Mouse (Mus musculus): ENCODE results near the gene Olfr1447. TPM values are rescaled to one million over a fixed set of nuclear protein-coding genes. Genes with fewer than 3 reads are reported as not detected.

The Olfr1447 gene
- total RNA-seq (2014; rRNA removed) (not detected in 2 replicates), polyA plus RNA-seq (2015; fragmentation: Nextera tagmentation; extraction: Ambion mirVana) (not detected in 2 replicates)

DNA sequence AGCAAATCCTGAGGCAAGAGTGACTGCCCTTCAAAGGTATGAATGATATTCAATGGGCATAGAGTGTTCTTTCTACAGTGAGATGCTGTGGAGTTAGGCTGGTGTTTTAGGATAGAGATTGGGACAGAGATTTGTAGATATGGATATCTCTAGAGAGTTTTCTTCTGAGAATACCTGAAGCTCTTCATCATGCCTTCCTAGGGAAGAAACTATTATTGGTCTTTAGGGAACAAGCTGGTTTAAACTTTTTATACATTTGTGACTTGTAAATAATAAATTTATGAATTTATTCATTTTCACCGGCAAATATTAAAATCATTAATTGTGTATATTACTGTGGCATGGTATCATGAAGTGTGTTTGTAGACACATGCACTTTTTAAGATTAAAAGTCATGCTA lies at the start of gene Olfr1447:
Olfr1447 (minus strand) TSS at position 101 of the 400 bp plus-strand sequence.
- Histone ChIP-seq H3K9ac (replicated peaks; ENCODE audit: low read length) (no peak within 1 kb of the TSS), H3K4me1 (ENCODE audit: insufficient read depth, low read length) (no peaks in the 10 kb centered on the region), H3K4me3 (ENCODE audit: low read length) (no peak within 1 kb of the TSS), H3K27ac (no peak within 1 kb of the TSS), H3K4me2 (ENCODE audit: low read depth, low read length) (no peak within 1 kb of the TSS), H3K27me3 (ENCODE audit: insufficient read depth, low read length) (no peaks in the 10 kb centered on the region), H3K9me3 (ENCODE audit: low read length) (no peaks in the 10 kb centered on the region), H3K36me3 (ENCODE audit: insufficient read depth, low read length) (no peaks in the 10 kb centered on the region)
- ATAC-seq (no peak), DNase-seq (ENCODE audit: low spot score) (no peak)
- 96% methylated on average over 1 of the region's 1 CpGs for WGBS
- TF ChIP-seq CTCF (IDR thresholded peaks at IDR 0.05; ENCODE audit: low read depth): no peak

DNA sequence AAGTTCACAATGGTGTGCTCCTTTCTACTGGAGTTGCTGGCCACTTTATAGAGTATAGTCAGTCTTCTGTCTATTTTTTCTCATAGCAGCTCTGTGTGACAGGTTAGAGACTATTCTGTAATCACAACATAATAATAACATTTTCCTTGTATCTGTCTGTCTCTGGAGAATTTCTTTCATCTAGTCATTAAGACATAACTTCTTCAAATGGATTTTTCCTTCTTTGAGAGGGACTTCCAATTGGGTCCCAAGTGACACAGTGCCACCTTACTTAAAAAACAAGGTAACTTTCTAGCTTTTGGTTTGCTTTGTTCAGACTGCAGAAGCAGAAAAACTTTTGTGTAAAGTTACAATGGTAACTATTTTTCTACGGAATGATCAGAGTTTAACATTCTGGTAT lies 46.4 kb upstream of the Olfr1447 start, which contains the start of gene Olfr1450:
Olfr1450 (plus strand) TSS at position 301 of the 400 bp plus-strand sequence.
- H3K27me3 ChIP-seq (ENCODE audit: insufficient read depth, low read length): no peaks in the 10 kb centered on the region
- DNase-seq (ENCODE audit: low spot score) (no peak), ATAC-seq (no peak)
- no peak within 1 kb of the TSS for H3K27ac ChIP-seq
- H3K9me3 ChIP-seq (ENCODE audit: low read length): no peaks in the 10 kb centered on the region
- H3K36me3 ChIP-seq (ENCODE audit: insufficient read depth, low read length): no peaks in the 10 kb centered on the region
- no peak within 1 kb of the TSS for H3K4me3 ChIP-seq (ENCODE audit: low read length)
- 93% methylated on average over 1 of the region's 1 CpGs for WGBS
- H3K4me1 ChIP-seq (ENCODE audit: insufficient read depth, low read length): no peaks in the 10 kb centered on the region
- no peak for TF ChIP-seq CTCF (IDR thresholded peaks at IDR 0.05; ENCODE audit: low read depth)
- H3K4me2 ChIP-seq (ENCODE audit: low read depth, low read length): no peak within 1 kb of the TSS
- no peak within 1 kb of the TSS for H3K9ac ChIP-seq (replicated peaks; ENCODE audit: low read length)

DNA sequence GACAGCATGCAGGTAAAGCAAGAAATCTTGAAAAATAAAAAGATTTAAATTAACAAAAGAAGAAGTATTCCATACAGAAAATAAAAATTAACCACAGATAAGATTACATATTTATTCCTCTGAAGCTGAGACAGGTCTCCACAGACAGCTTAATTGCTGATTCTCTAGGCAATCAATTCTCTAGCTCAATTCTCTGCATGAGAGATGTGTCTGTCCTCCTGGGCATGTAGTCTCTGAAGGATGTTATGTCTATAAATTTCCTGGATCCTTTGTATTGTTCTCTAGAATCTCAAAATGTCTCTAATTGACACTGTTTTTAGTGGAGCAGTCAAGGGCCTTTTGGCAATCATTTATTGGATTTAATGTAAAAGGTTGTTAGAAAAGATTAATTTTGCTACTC lies 27.0 kb upstream of the Olfr1447 start, which contains the start of gene Olfr1449:
Olfr1449 (plus strand) TSS at position 301 of the 400 bp plus-strand sequence.
- Histone ChIP-seq H3K9me3 (ENCODE audit: low read length) (no peaks in the 10 kb centered on the region), H3K36me3 (ENCODE audit: insufficient read depth, low read length) (no peaks in the 10 kb centered on the region), H3K4me3 (ENCODE audit: low read length) (no peak within 1 kb of the TSS), H3K9ac (replicated peaks; ENCODE audit: low read length) (no peak within 1 kb of the TSS), H3K27me3 (ENCODE audit: insufficient read depth, low read length) (no peaks in the 10 kb centered on the region), H3K4me1 (ENCODE audit: insufficient read depth, low read length) (no peaks in the 10 kb centered on the region), H3K4me2 (ENCODE audit: low read depth, low read length) (no peak within 1 kb of the TSS), H3K27ac (no peak within 1 kb of the TSS)
- no peak for TF ChIP-seq CTCF (IDR thresholded peaks at IDR 0.05; ENCODE audit: low read depth)
- ATAC-seq: no peak
- DNase-seq (ENCODE audit: low spot score): no peak

DNA sequence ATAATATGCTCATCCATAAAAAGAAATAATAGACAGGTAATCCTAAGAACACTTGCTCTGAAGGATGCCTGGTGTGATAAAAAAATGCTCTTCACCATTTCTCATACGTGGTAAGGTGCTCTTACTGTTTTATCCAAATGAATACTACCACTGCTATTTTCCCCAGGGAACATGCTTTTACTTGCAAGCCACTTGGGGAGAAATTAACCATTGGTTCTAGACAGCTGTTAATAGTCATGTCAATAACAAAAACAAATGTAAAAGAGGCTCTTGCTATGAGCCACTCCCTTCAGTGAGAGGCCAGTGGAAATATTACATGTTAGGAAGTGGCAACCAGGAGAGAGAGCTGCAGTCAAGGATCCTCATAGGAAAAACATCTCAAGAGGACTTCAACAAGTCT lies 20.8 kb upstream of the Olfr1447 start, which contains the start of gene Olfr1448:
Olfr1448 (minus strand) TSS at position 101 of the 400 bp plus-strand sequence.
- TF ChIP-seq CTCF (IDR thresholded peaks at IDR 0.05; ENCODE audit: low read depth): no peak
- no peaks in the 10 kb centered on the region for H3K27me3 ChIP-seq (ENCODE audit: insufficient read depth, low read length)
- no peak within 1 kb of the TSS for H3K27ac ChIP-seq
- H3K4me3 ChIP-seq (ENCODE audit: low read length): no peak within 1 kb of the TSS
- no peak within 1 kb of the TSS for H3K4me2 ChIP-seq (ENCODE audit: low read depth, low read length)
- H3K9ac ChIP-seq (replicated peaks; ENCODE audit: low read length): no peak within 1 kb of the TSS
- no peaks in the 10 kb centered on the region for H3K4me1 ChIP-seq (ENCODE audit: insufficient read depth, low read length)
- no peak for ATAC-seq
- no peak for DNase-seq (ENCODE audit: low spot score)
- 65% methylated on average over 1 of the region's 1 CpGs for WGBS
- H3K9me3 ChIP-seq (ENCODE audit: low read length): 0 out of 2 replicates have a peak, but pooled peaks cover 2% of the 10 kb centered on the region
- no peaks in the 10 kb centered on the region for H3K36me3 ChIP-seq (ENCODE audit: insufficient read depth, low read length)

DNA sequence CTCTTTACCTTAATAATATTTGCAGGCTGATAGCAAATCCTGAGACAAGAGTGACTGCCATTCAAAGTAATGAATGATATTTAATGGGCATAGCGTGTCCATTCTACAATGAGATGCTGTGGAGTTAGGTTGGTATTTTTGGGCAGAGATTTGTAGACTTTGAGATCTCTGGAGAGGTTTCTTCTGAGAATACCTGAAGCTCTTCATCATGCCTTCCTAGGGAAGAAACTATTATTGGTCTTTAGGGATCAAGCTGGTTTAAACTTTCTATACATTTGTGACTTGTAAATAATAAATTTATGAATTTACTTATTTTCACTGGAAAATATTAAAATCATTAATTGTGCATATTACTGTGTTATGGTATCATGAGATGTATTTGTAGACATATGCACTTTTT lies 10.1 kb downstream of the Olfr1447 start, which contains the start of gene Olfr1446:
Olfr1446 (minus strand) TSS at position 101 of the 400 bp plus-strand sequence.
- ATAC-seq (no peak), DNase-seq (ENCODE audit: low spot score) (no peak)
- no peak within 1 kb of the TSS for H3K4me3 ChIP-seq (ENCODE audit: low read length)
- no peak within 1 kb of the TSS for H3K4me2 ChIP-seq (ENCODE audit: low read depth, low read length)
- no peak within 1 kb of the TSS for H3K9ac ChIP-seq (replicated peaks; ENCODE audit: low read length)
- no peaks in the 10 kb centered on the region for H3K36me3 ChIP-seq (ENCODE audit: insufficient read depth, low read length)
- no peak for TF ChIP-seq CTCF (IDR thresholded peaks at IDR 0.05; ENCODE audit: low read depth)
- H3K27ac ChIP-seq: no peak within 1 kb of the TSS
- H3K27me3 ChIP-seq (ENCODE audit: insufficient read depth, low read length): no peaks in the 10 kb centered on the region
- 84% methylated on average over 1 of the region's 1 CpGs for WGBS
- H3K9me3 ChIP-seq (ENCODE audit: low read length): no peaks in the 10 kb centered on the region
- H3K4me1 ChIP-seq (ENCODE audit: insufficient read depth, low read length): no peaks in the 10 kb centered on the region

DNA sequence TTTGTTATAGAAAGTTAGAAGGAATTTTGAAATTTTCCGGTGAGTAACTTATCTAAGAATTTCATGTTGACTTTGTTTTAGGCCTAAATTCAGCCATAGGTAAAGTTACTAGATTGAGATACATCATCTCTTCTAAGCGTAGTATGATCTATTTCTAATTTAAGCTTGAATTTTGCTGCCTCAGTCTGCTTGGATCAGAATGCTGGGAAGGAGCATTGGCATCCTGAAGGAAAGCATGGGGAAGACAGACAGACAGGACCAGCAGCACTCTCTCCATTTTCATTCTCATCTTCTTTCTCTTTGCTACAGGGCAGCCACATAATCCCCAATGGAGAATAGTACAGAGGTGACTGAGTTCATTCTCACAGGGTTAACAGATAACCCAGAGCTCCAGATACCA lies 20.0 kb downstream of the Olfr1447 start, which contains the start of gene Olfr1445:
Olfr1445 (plus strand) TSS at position 301 of the 400 bp plus-strand sequence.
- Histone ChIP-seq H3K9me3 (ENCODE audit: low read length) (no peaks in the 10 kb centered on the region), H3K36me3 (ENCODE audit: insufficient read depth, low read length) (no peaks in the 10 kb centered on the region), H3K27me3 (ENCODE audit: insufficient read depth, low read length) (no peaks in the 10 kb centered on the region), H3K9ac (replicated peaks; ENCODE audit: low read length) (no peak within 1 kb of the TSS), H3K4me1 (ENCODE audit: insufficient read depth, low read length) (no peaks in the 10 kb centered on the region), H3K4me2 (ENCODE audit: low read depth, low read length) (no peak within 1 kb of the TSS), H3K4me3 (ENCODE audit: low read length) (no peak within 1 kb of the TSS), H3K27ac (no peak within 1 kb of the TSS)
- WGBS: 82% methylated on average over 2 of the region's 2 CpGs
- TF ChIP-seq CTCF (IDR thresholded peaks at IDR 0.05; ENCODE audit: low read depth): no peak
- no peak for ATAC-seq
- no peak for DNase-seq (ENCODE audit: low spot score)

DNA sequence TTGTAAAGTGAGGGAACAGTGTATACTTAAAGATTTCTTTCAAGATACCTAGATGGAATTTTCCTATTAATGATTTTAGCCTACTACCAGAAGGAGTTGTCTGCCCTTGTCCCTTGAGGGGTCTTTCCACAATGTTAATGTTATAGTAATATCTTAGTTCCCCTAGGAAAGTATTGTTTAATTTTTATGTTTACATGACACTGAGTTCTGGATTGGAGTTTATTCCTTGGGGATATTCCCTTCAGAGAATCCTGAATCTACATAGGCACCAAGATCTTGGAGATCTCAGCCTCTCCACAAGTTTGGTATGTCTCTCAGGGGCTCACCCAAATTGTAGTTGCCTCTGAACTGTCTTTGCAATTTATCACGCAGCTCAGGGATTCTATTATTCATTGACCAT lies 46.6 kb downstream of the Olfr1447 start, which contains the start of gene Olfr1444:
Olfr1444 (plus strand) TSS at position 301 of the 400 bp plus-strand sequence.
- no peak for TF ChIP-seq CTCF (IDR thresholded peaks at IDR 0.05; ENCODE audit: low read depth)
- no peaks in the 10 kb centered on the region for H3K9me3 ChIP-seq (ENCODE audit: low read length)
- ATAC-seq (no peak), DNase-seq (ENCODE audit: low spot score) (no peak)
- H3K36me3 ChIP-seq (ENCODE audit: insufficient read depth, low read length): no peaks in the 10 kb centered on the region
- no peak within 1 kb of the TSS for H3K4me2 ChIP-seq (ENCODE audit: low read depth, low read length)
- no peaks in the 10 kb centered on the region for H3K4me1 ChIP-seq (ENCODE audit: insufficient read depth, low read length)
- H3K27me3 ChIP-seq (ENCODE audit: insufficient read depth, low read length): no peaks in the 10 kb centered on the region
- H3K9ac ChIP-seq (replicated peaks; ENCODE audit: low read length): no peak within 1 kb of the TSS
- no peak within 1 kb of the TSS for H3K4me3 ChIP-seq (ENCODE audit: low read length)
- 66% methylated on average over 1 of the region's 1 CpGs for whole genome bisulfite sequencing
- no peak within 1 kb of the TSS for H3K27ac ChIP-seq

Other genes with a start within 250 kb of the Olfr1447 start
- not detected in 2 replicates for gene Olfr1442, start 233.3 kb downstream of the Olfr1447 start, total RNA-seq (2014; rRNA removed)
- not detected in 2 replicates for gene Olfr1442, start 233.3 kb downstream of the Olfr1447 start, polyA plus RNA-seq (2015; fragmentation: Nextera tagmentation; extraction: Ambion mirVana)
- not detected in 2 replicates for gene Olfr1443, start 225.6 kb downstream of the Olfr1447 start, total RNA-seq (2014; rRNA removed)
- not detected in 2 replicates for gene Olfr1443, start 225.6 kb downstream of the Olfr1447 start, polyA plus RNA-seq (2015; fragmentation: Nextera tagmentation; extraction: Ambion mirVana)
- gene Keg1, start 208.0 kb downstream of the Olfr1447 start, total RNA-seq (2014; rRNA removed): not detected in 2 replicates
- not detected in 2 replicates for gene Keg1, start 208.0 kb downstream of the Olfr1447 start, polyA plus RNA-seq (2015; fragmentation: Nextera tagmentation; extraction: Ambion mirVana)
- 0.42 and 1.3 TPM in 2 replicates for gene Cntf, start 138.1 kb downstream of the Olfr1447 start, total RNA-seq (2014; rRNA removed)
- 0.83 and 1.5 TPM in 2 replicates for gene Cntf, start 138.1 kb downstream of the Olfr1447 start, polyA plus RNA-seq (2015; fragmentation: Nextera tagmentation; extraction: Ambion mirVana)
- gene Zfp91, start 107.6 kb downstream of the Olfr1447 start, total RNA-seq (2014; rRNA removed): 42.5 and 49.1 TPM in 2 replicates
- 13.4 and 14.1 TPM in 2 replicates for gene Zfp91, start 107.6 kb downstream of the Olfr1447 start, polyA plus RNA-seq (2015; fragmentation: Nextera tagmentation; extraction: Ambion mirVana)
- gene Lpxn, start 107.5 kb downstream of the Olfr1447 start, total RNA-seq (2014; rRNA removed): 0.83 and 1.8 TPM in 2 replicates
- gene Lpxn, start 107.5 kb downstream of the Olfr1447 start, polyA plus RNA-seq (2015; fragmentation: Nextera tagmentation; extraction: Ambion mirVana): 1.1 and 1.2 TPM in 2 replicates
- gene Gm5244, start 57.1 kb downstream of the Olfr1447 start, total RNA-seq (2014; rRNA removed): not detected in 2 replicates
- gene Gm5244, start 57.1 kb downstream of the Olfr1447 start, polyA plus RNA-seq (2015; fragmentation: Nextera tagmentation; extraction: Ambion mirVana): not detected in 2 replicates
- gene Olfr1444, start 46.5 kb downstream of the Olfr1447 start, total RNA-seq (2014; rRNA removed): not detected in 2 replicates
- gene Olfr1444, start 46.5 kb downstream of the Olfr1447 start, polyA plus RNA-seq (2015; fragmentation: Nextera tagmentation; extraction: Ambion mirVana): not detected in 2 replicates
- not detected in 2 replicates for gene Olfr1445, start 19.9 kb downstream of the Olfr1447 start, total RNA-seq (2014; rRNA removed)
- gene Olfr1445, start 19.9 kb downstream of the Olfr1447 start, polyA plus RNA-seq (2015; fragmentation: Nextera tagmentation; extraction: Ambion mirVana): not detected in 2 replicates
- gene Olfr1446, start 10.2 kb downstream of the Olfr1447 start, total RNA-seq (2014; rRNA removed): not detected in 2 replicates
- gene Olfr1446, start 10.2 kb downstream of the Olfr1447 start, polyA plus RNA-seq (2015; fragmentation: Nextera tagmentation; extraction: Ambion mirVana): not detected in 2 replicates
- not detected in 2 replicates for gene Olfr1448, start 20.7 kb upstream of the Olfr1447 start, total RNA-seq (2014; rRNA removed)
- not detected in 2 replicates for gene Olfr1448, start 20.7 kb upstream of the Olfr1447 start, polyA plus RNA-seq (2015; fragmentation: Nextera tagmentation; extraction: Ambion mirVana)
- gene Olfr1449, start 27.1 kb upstream of the Olfr1447 start, total RNA-seq (2014; rRNA removed): not detected in 2 replicates
- gene Olfr1449, start 27.1 kb upstream of the Olfr1447 start, polyA plus RNA-seq (2015; fragmentation: Nextera tagmentation; extraction: Ambion mirVana): not detected in 2 replicates
- gene Olfr1450, start 46.5 kb upstream of the Olfr1447 start, total RNA-seq (2014; rRNA removed): not detected in 2 replicates
- not detected in 2 replicates for gene Olfr1450, start 46.5 kb upstream of the Olfr1447 start, polyA plus RNA-seq (2015; fragmentation: Nextera tagmentation; extraction: Ambion mirVana)
- not detected in 2 replicates for gene Olfr1451, start 91.3 kb upstream of the Olfr1447 start, total RNA-seq (2014; rRNA removed)
- not detected in 2 replicates for gene Olfr1451, start 91.3 kb upstream of the Olfr1447 start, polyA plus RNA-seq (2015; fragmentation: Nextera tagmentation; extraction: Ambion mirVana)
- not detected in 2 replicates for gene Olfr1453, start 124.6 kb upstream of the Olfr1447 start, total RNA-seq (2014; rRNA removed)
- not detected in 2 replicates for gene Olfr1453, start 124.6 kb upstream of the Olfr1447 start, polyA plus RNA-seq (2015; fragmentation: Nextera tagmentation; extraction: Ambion mirVana)
- not detected in 2 replicates for gene Olfr1454, start 156.9 kb upstream of the Olfr1447 start, total RNA-seq (2014; rRNA removed)
- gene Olfr1454, start 156.9 kb upstream of the Olfr1447 start, polyA plus RNA-seq (2015; fragmentation: Nextera tagmentation; extraction: Ambion mirVana): not detected in 2 replicates
- not detected in 2 replicates for gene Olfr1457, start 194.1 kb upstream of the Olfr1447 start, total RNA-seq (2014; rRNA removed)
- gene Olfr1457, start 194.1 kb upstream of the Olfr1447 start, polyA plus RNA-seq (2015; fragmentation: Nextera tagmentation; extraction: Ambion mirVana): not detected in 2 replicates
- gene Olfr1458, start 203.0 kb upstream of the Olfr1447 start, total RNA-seq (2014; rRNA removed): not detected in 2 replicates
- not detected in 2 replicates for gene Olfr1458, start 203.0 kb upstream of the Olfr1447 start, polyA plus RNA-seq (2015; fragmentation: Nextera tagmentation; extraction: Ambion mirVana)
- gene Olfr1459, start 245.8 kb upstream of the Olfr1447 start, total RNA-seq (2014; rRNA removed): not detected in 2 replicates
- not detected in 2 replicates for gene Olfr1459, start 245.8 kb upstream of the Olfr1447 start, polyA plus RNA-seq (2015; fragmentation: Nextera tagmentation; extraction: Ambion mirVana)

All from hindbrain, postnatal 0 days (tissue).